ENCODE assay signal across 9 mouse cellular contexts in genomic region chr13:73748663-73749440, GRCm38 (mm10). TPM values are rescaled to one million over a fixed set of nuclear protein-coding genes. Genes with fewer than 3 reads are reported as not detected.
DNase-seq lines count a peak whose midpoint lies in the region; TF ChIP-seq lines count a peak whose summit lies in the region.
"Had no signal": no experiment of that assay in that cellular context is flagged by ENCODE, and none has a peak within 500 bp of the region (broad histone marks: within the 10 kb centered on the region; RNA-seq: fewer than 3 reads in every experiment).

No protein-coding gene starts in this region.

- H3K36me3 ChIP-seq in small intestine, adult 2 months (ENCODE audit: control insufficient read depth, insufficient read depth, low read length), result no peaks in the 10 kb centered on the region

- DNase-seq in layer of hippocampus, adult 9-11 months, result peak; percentile 5
- DNase-seq in layer of hippocampus, adult 18-20 months (ENCODE audit: low spot score in 2 of 2), result no peak
- peak; percentile 62 for DNase-seq in R1 (ENCODE audit: low read depth, low spot score)
- peak; percentile 71 for DNase-seq in kidney, adult 9 months
- DNase-seq in adrenal gland, postnatal 14 days, result no peak
- no peak for DNase-seq in cerebellum, adult 8-10 months
- no peak for DNase-seq in layer of hippocampus, postnatal 14 days (ENCODE audit: low spot score in 2 of 2)

- no peaks in the 10 kb centered on the region for H3K27me3 ChIP-seq in small intestine, adult 2 months (ENCODE audit: control insufficient read depth, insufficient read depth, low read length)

- no peak overlapping the region for H3K4me3 ChIP-seq in small intestine, adult 2 months (ENCODE audit: low read depth, low read length)

- TF ChIP-seq CTCF in small intestine, adult 2 months (IDR thresholded peaks at IDR 0.05; ENCODE audit: extremely low read depth, insufficient read length, insufficient replicate concordance, low read depth, low read length), result peak; percentile 76; the same call in 1 of the 2 replicates

- no peak overlapping the region for H3K27ac ChIP-seq in small intestine, adult 2 months (ENCODE audit: insufficient read depth, low read depth, low read length)

- peaks cover 24% of the 10 kb centered on the region for H3K4me1 ChIP-seq in small intestine, adult 2 months (ENCODE audit: control insufficient read depth, insufficient read depth, insufficient read length, low read length)

- no peak for TF ChIP-seq POLR2A in small intestine, adult 2 months (IDR thresholded peaks at IDR 0.05; ENCODE audit: low read depth, low read length)

- 49% methylated on average over 15 of the region's 15 CpGs for WGBS in small intestine, adult 2 months

RNA-seq across cellular contexts. Expression of gene Slc12a7, which starts 16.0 kb away (rescaled TPM):
- total RNA-seq in layer of hippocampus, adult 18-20 months (2021), result 1 to 10 TPM; 2.9 to 5.1 TPM
- polyA plus RNA-seq in small intestine, adult 2 months (2012; rRNA removed), result 74.3 and 147 TPM in 2 replicates
- total RNA-seq in adrenal gland, postnatal 14 days (2021), result 32.3 and 34.2 TPM in 2 replicates
- 1 to 10 TPM; 6.2 to 6.7 TPM for total RNA-seq in layer of hippocampus, postnatal 14 days (2021)

RNA-seq across cellular contexts. Expression of gene Slc6a19, which starts 44.2 kb away (rescaled TPM):
- total RNA-seq in layer of hippocampus, adult 18-20 months (2021), result under 1 TPM in 1 of 2 experiments, not detected in 1; 0.17 TPM
- polyA plus RNA-seq in small intestine, adult 2 months (2012; rRNA removed), result 246 and 934 TPM in 2 replicates
- total RNA-seq in adrenal gland, postnatal 14 days (2021), result 0.37 and 0.98 TPM in 2 replicates
- under 1 TPM in 1 of 2 experiments, not detected in 1; 0.44 TPM for total RNA-seq in layer of hippocampus, postnatal 14 days (2021)
- polyA plus RNA-seq: limb, embryonic 11.5 days had no signal

Comparison
In these comparisons a context has a peak if more than half of its experiments do, and no peak if none do; other contexts are left out.
1. DNase-seq: peak in layer of hippocampus, adult 9-11 months (single experiment), R1 (single experiment) and kidney, adult 9 months (single experiment); none in layer of hippocampus, adult 18-20 months (0 of 2), adrenal gland, postnatal 14 days (single experiment), cerebellum, adult 8-10 months (single experiment) and layer of hippocampus, postnatal 14 days (0 of 2).